Mouse (Mus musculus) E14TG2a.4 (cell line): ENCODE measurements around the gene Zfp607a.

Experiments
- CTCF ChIP-seq: conservative IDR thresholded peaks from 2 replicates; pipeline ENCODE4 v1.5.1; 2014; ENCODE audit warnings: low read length
- NANOG ChIP-seq: IDR thresholded peaks from 2 replicates; pipeline ENCODE4 v1.6.1; 2014; ENCODE audit warnings: borderline replicate concordance, low read length, mixed read lengths
- POU5F1 ChIP-seq: IDR thresholded peaks from 2 replicates; pipeline ENCODE4 v1.6.1; 2014; ENCODE audit warnings: low read length, borderline replicate concordance

- TF ChIP-seq CTCF: no peak
- TF ChIP-seq POU5F1: no peak
- TF ChIP-seq NANOG: no peak
These were observed 19.4 kb upstream of the Zfp607a start for GRCm38 (mm10) chr7:27837896-27838295.
